Mouse (Mus musculus): ENCODE data around the gene Lamtor1. TPM values are rescaled to one million over a fixed set of nuclear protein-coding genes. Genes with fewer than 3 reads are reported as not detected.
"Not testable (repeated sequence)": the region's sequence is repeated elsewhere in the genome, so short reads cannot be mapped to it uniquely, and the experiment has no call there.

Lamtor1 gene
- total and polyA plus RNA-seq, 3 experiments, result 68.6 to 107 (median 86.2) TPM

DNA sequence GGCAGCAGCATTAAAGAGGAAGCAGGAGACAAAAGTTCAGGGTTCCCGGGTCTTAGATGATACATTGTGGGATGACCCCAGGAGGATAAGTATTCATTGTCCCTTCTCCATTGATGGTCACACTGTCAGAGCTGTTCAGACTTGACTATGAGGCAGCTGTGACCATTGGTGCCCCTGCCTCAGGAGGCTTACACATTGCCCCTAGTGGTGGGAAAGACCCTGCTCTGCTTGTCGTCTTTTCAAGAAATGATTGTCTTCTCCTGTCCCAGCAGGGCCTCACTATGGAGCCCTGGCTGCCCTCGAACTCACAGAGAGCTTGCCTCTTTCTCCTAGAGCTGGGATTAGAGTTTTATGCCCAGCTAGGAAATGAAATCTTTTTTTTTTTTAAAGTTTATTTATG, 6.3 kb downstream of the Lamtor1 start:
- TF ChIP-seq CTCF (conservative IDR thresholded peaks at IDR 0.05 in 1 of 2, IDR thresholded peaks at IDR 0.05 in 1 of 2; ENCODE audit: low read depth in 2 of 2, low read length in 2 of 2) (peak; percentile 28 to 54; a peak in 3 of 4 replicates), PAX5 (IDR thresholded peaks at IDR 0.05; ENCODE audit: low read length) (no peak)
- in situ Hi-C loops (cut with MboI; ENCODE audit: low pct_ligation_motif_present, low pct_unique_long_range_greater_than_20kb, low sequenced_read_pairs) (loop anchor here (10.0 kb wide), 2 partner anchors 143 to 173 kb away; partner anchors contain the start of gene Trpc2), dilution Hi-C loops (cut with MboI; ENCODE audit: extremely low pct_ligation_motif_present, extremely low pct_unique_long_range_greater_than_20kb, low sequenced_read_pairs) (no loop called here)
- no peak for DNase-seq (ENCODE audit: extremely low read depth)
- Histone ChIP-seq H3K27ac (ENCODE audit: insufficient read depth, low read depth) (no peak overlapping the region), H3K27me3 (replicated peaks) (no peaks in the 10 kb centered on the region), H3K4me2 (ENCODE audit: insufficient read depth, low read depth, poor library complexity, severe bottlenecking) (no peak overlapping the region), H3K79me2 (replicated peaks; ENCODE audit: control insufficient read depth, extremely low read depth, insufficient read depth, poor library complexity, severe bottlenecking) (peaks cover 13% of the 10 kb centered on the region), H3K9me3 (replicated peaks; ENCODE audit: low read length) (no peaks in the 10 kb centered on the region), H3K9ac (ENCODE audit: insufficient read depth, low read depth) (no peak overlapping the region), H3K4me3 (replicated peaks in 1 of 3; ENCODE audit: low read depth in 2 of 3, low read length in 2 of 3, poor library complexity in 1 of 3) (no peak overlapping the region), H3K36me3 (replicated peaks in 1 of 2; ENCODE audit: control insufficient read depth in 1 of 2, insufficient read depth in 1 of 2, low read length in 1 of 2) (peaks cover 45 to 76% of the 10 kb centered on the region in 2 experiments), H3K4me1 (ENCODE audit: control insufficient read depth in 1 of 2, insufficient read depth in 2 of 2) (peaks cover 4 to 23% of the 10 kb centered on the region in 2 experiments; a peak in 2 of 4 replicates)

DNA sequence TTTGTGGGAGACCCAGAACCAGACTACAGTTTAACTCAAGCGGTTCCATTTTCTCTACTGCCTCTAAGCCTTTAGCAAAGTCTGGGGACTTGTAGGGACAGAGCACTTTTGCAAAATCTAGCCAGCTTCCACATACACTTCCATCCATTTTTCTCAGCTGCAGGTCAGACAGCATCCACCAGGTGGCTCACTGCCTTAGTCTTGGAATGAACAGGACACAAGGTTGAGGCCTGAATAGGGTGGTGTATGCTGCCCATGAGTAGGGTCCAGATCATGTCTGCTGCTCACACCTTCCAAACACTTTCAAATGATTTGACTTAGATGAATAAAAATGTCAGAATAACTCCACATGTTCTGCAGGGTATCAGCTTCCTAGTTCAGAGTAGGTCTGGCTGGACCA, 12.4 kb downstream of the Lamtor1 start:
- no peaks in the 10 kb centered on the region for H3K27me3 ChIP-seq (replicated peaks)
- TF ChIP-seq E2F4 (IDR thresholded peaks at IDR 0.05; ENCODE audit: insufficient replicate concordance, low read depth, low read length) (no peak), RAD21 (IDR thresholded peaks at IDR 0.05; ENCODE audit: low read depth, low read length) (peak; percentile 64), CTCF (conservative IDR thresholded peaks at IDR 0.05 in 1 of 2, IDR thresholded peaks at IDR 0.05 in 1 of 2; ENCODE audit: low read depth in 2 of 2, low read length in 2 of 2) (peak; percentile 83 to 84), IRF4 (IDR thresholded peaks at IDR 0.05; ENCODE audit: low read depth, low read length) (peak; percentile 31; the same call in 1 of the 2 replicates), SMC3 (IDR thresholded peaks at IDR 0.05; ENCODE audit: low read depth, low read length) (peak; percentile 86), JUND (conservative IDR thresholded peaks at IDR 0.05; ENCODE audit: low read depth, low read length) (0 out of 2 replicates have a peak, but pooled peaks have one; percentile 13), HCFC1 (IDR thresholded peaks at IDR 0.05; ENCODE audit: low read depth, low read length) (no peak)
- no peak overlapping the region for H3K4me3 ChIP-seq (replicated peaks in 1 of 3; ENCODE audit: low read depth in 2 of 3, low read length in 2 of 3, poor library complexity in 1 of 3)
- H3K27ac ChIP-seq (ENCODE audit: insufficient read depth, low read depth), result no peak overlapping the region
- H3K9me3 ChIP-seq (replicated peaks; ENCODE audit: low read length), result no peaks in the 10 kb centered on the region
- H3K36me3 ChIP-seq (replicated peaks in 1 of 2; ENCODE audit: control insufficient read depth in 1 of 2, insufficient read depth in 1 of 2, low read length in 1 of 2), result peaks cover 11 to 31% of the 10 kb centered on the region in 2 experiments
- in situ Hi-C loops (cut with MboI; ENCODE audit: low pct_ligation_motif_present, low pct_unique_long_range_greater_than_20kb, low sequenced_read_pairs) (loop anchor here (10.0 kb wide), 2 partner anchors 137 to 167 kb away; partner anchors contain the start of gene Trpc2), dilution Hi-C loops (cut with MboI; ENCODE audit: extremely low pct_ligation_motif_present, extremely low pct_unique_long_range_greater_than_20kb, low sequenced_read_pairs) (no loop called here)
- no peaks in the 10 kb centered on the region for H3K79me2 ChIP-seq (replicated peaks; ENCODE audit: control insufficient read depth, extremely low read depth, insufficient read depth, poor library complexity, severe bottlenecking)
- H3K4me1 ChIP-seq (ENCODE audit: control insufficient read depth in 1 of 2, insufficient read depth in 2 of 2), result no peaks in the 10 kb centered on the region
- DNase-seq (ENCODE audit: extremely low read depth), result peak; percentile 55
- H3K4me2 ChIP-seq (ENCODE audit: insufficient read depth, low read depth, poor library complexity, severe bottlenecking), result no peak overlapping the region
- no peak overlapping the region for H3K9ac ChIP-seq (ENCODE audit: insufficient read depth, low read depth)

DNA sequence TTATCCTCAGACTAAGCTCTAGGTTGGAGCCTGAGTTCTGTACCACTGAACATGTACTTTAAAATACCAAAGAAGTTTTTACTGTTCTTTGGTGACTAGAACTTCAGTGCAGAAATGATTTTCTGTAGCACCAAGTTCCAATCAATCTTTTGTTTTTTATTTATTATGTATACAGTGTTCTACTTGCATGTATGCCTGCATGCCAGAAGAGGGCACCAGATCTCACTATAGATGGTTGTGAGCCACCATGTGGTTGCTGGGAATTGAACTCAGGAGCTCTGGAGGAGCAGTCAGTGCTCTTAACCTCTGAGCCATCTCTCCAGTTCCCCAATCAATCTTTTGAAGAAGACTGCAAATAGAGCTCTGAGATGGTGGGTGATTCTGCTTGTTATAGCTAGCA, 20.2 kb downstream of the Lamtor1 start:
- in situ Hi-C loops (cut with MboI; ENCODE audit: low pct_ligation_motif_present, low pct_unique_long_range_greater_than_20kb, low sequenced_read_pairs); H3K9ac ChIP-seq (ENCODE audit: insufficient read depth, low read depth); H3K4me2 ChIP-seq (ENCODE audit: insufficient read depth, low read depth, poor library complexity, severe bottlenecking); dilution Hi-C loops (cut with MboI; ENCODE audit: extremely low pct_ligation_motif_present, extremely low pct_unique_long_range_greater_than_20kb, low sequenced_read_pairs); DNase-seq (ENCODE audit: extremely low read depth); H3K79me2 ChIP-seq (replicated peaks; ENCODE audit: control insufficient read depth, extremely low read depth, insufficient read depth, poor library complexity, severe bottlenecking); H3K27ac ChIP-seq (ENCODE audit: insufficient read depth, low read depth); H3K4me3 ChIP-seq (replicated peaks in 1 of 3; ENCODE audit: low read depth in 2 of 3, low read length in 2 of 3, poor library complexity in 1 of 3); H3K4me1 ChIP-seq (ENCODE audit: control insufficient read depth in 1 of 2, insufficient read depth in 2 of 2); H3K9me3 ChIP-seq (replicated peaks; ENCODE audit: low read length); H3K27me3 ChIP-seq (replicated peaks): not testable (repeated sequence)
- peaks cover 0 to 10% of the 10 kb centered on the region in 2 experiments for H3K36me3 ChIP-seq (replicated peaks in 1 of 2; ENCODE audit: control insufficient read depth in 1 of 2, insufficient read depth in 1 of 2, low read length in 1 of 2)
- peak in 1 of 2 experiments; percentile 43; a peak in 2 of 4 replicates for TF ChIP-seq CTCF (conservative IDR thresholded peaks at IDR 0.05 in 1 of 2, IDR thresholded peaks at IDR 0.05 in 1 of 2; ENCODE audit: low read depth in 2 of 2, low read length in 2 of 2)

All from CH12.LX (cell line).